Mouse (Mus musculus) midbrain, embryonic 11.5 days (tissue): ENCODE measurements at regions not wholly inside any gene's neighbourhood (a gene's known extent, or its start where the extent isn't known, plus 50 kb on each side); places are given as distances from the start of the nearest gene placed in this dataset.

Experiments
- ATAC-seq: fragments of 200-750 bp; cut with Nextera tagmentation; 2 replicates; pipeline ENCODE4 v1.8.0; 2017; ENCODE audit warnings: moderate TSS enrichment, moderate library complexity; ENCODE audit not compliant: low FRiP score
- DNase-seq: peaks from one replicate; pipeline ENCODE4 v3.0.0; 2015; ENCODE audit warnings: low spot score; ENCODE audit errors: missing footprints
- H3K27ac ChIP-seq: fragments of 300-500 bp; sonication (generic); 2 replicates; pipeline ENCODE4 v1.5.1; 2014; ENCODE audit warnings: low read depth, low read length
- H3K27me3 ChIP-seq: fragments of 300-500 bp; sonication (generic); 2 replicates; pipeline ENCODE4 v1.6.1; 2014; ENCODE audit warnings: mild to moderate bottlenecking, low read length, moderate library complexity, mixed read lengths; ENCODE audit not compliant: control insufficient read depth, insufficient read depth
- H3K36me3 ChIP-seq: fragments of 300-500 bp; sonication (generic); 2 replicates; pipeline ENCODE4 v1.6.1; 2014; ENCODE audit warnings: mild to moderate bottlenecking, low read length, moderate library complexity, mixed read lengths; ENCODE audit not compliant: control insufficient read depth, insufficient read depth
- H3K4me1 ChIP-seq: fragments of 300-500 bp; sonication (generic); 2 replicates; pipeline ENCODE4 v1.6.1; 2014; ENCODE audit warnings: low read length; ENCODE audit not compliant: control insufficient read depth, insufficient read depth
- H3K4me2 ChIP-seq: fragments of 300-500 bp; sonication (generic); 2 replicates; pipeline ENCODE4 v1.6.1; 2014; ENCODE audit warnings: mild to moderate bottlenecking, moderate library complexity
- H3K4me3 ChIP-seq: fragments of 300-500 bp; sonication (generic); 2 replicates; pipeline ENCODE4 v1.5.1; 2014; ENCODE audit warnings: low read depth, low read length
- H3K9ac ChIP-seq: fragments of 300-500 bp; sonication (generic); 2 replicates; pipeline ENCODE4 v1.6.1; 2014; ENCODE audit warnings: low read length
- H3K9me3 ChIP-seq: fragments of 300-500 bp; sonication (generic); 2 replicates; pipeline ENCODE4 v1.6.1; 2016; ENCODE audit warnings: low read length; ENCODE audit not compliant: control insufficient read depth
- WGBS: fragments of 180-500 bp; shearing (Covaris S2); extraction: QIAGEN DNeasy Blood & Tissue Kit; methylation state at CpG from one replicate; pipeline ENCODE4 v1.1.7; 2014; 5-methylcytosine and 5-hydroxymethylcytosine counted together

GRCm38 (mm10) chr15:56451881-56452280 lies 1025.5 kb downstream of the Slc22a22 start:
- no peak overlapping the region for H3K9ac ChIP-seq
- H3K4me3 ChIP-seq, result no peak overlapping the region
- H3K36me3 ChIP-seq, result no peaks in the 10 kb centered on the region
- DNase-seq (peak; percentile 28), ATAC-seq (no peak)
- H3K27me3 ChIP-seq, result no peaks in the 10 kb centered on the region
- no peak overlapping the region for H3K27ac ChIP-seq
- H3K4me1 ChIP-seq, result no peaks in the 10 kb centered on the region
- no peaks in the 10 kb centered on the region for H3K9me3 ChIP-seq
- WGBS, result 87% methylated on average over 4 of the region's 4 CpGs
- no peak overlapping the region for H3K4me2 ChIP-seq

GRCm38 (mm10) chr15:56448015-56448645 lies 1029.3 kb downstream of the Slc22a22 start:
- Histone ChIP-seq H3K27ac (no peak overlapping the region), H3K4me2 (no peak overlapping the region), H3K4me3 (no peak overlapping the region), H3K36me3 (no peaks in the 10 kb centered on the region), H3K27me3 (no peaks in the 10 kb centered on the region), H3K4me1 (no peaks in the 10 kb centered on the region), H3K9me3 (no peaks in the 10 kb centered on the region), H3K9ac (no peak overlapping the region)
- DNase-seq, result peak; percentile 61
- WGBS, result 69% methylated on average over 10 of the region's 10 CpGs
- no peak for ATAC-seq

- Histone ChIP-seq H3K9me3 (no peaks in the 10 kb centered on the region), H3K27ac (no peak overlapping the region), H3K4me1 (no peaks in the 10 kb centered on the region), H3K9ac (no peak overlapping the region), H3K27me3 (no peaks in the 10 kb centered on the region), H3K4me3 (no peak overlapping the region), H3K36me3 (no peaks in the 10 kb centered on the region), H3K4me2 (no peak overlapping the region)
- peak; percentile 79 for DNase-seq
- 84% methylated on average over 4 of the region's 4 CpGs for WGBS
- ATAC-seq, result no peak
These were observed 1037.3 kb downstream of the Slc22a22 start for GRCm38 (mm10) chr15:56440171-56440570.

- Histone ChIP-seq H3K9me3 (no peaks in the 10 kb centered on the region), H3K4me3 (no peak overlapping the region), H3K27me3 (no peaks in the 10 kb centered on the region), H3K4me1 (no peaks in the 10 kb centered on the region), H3K27ac (no peak overlapping the region), H3K4me2 (no peak overlapping the region), H3K36me3 (no peaks in the 10 kb centered on the region), H3K9ac (no peak overlapping the region)
- DNase-seq, result peak; percentile 0
- ATAC-seq, result no peak
- WGBS, result 75% methylated on average over 2 of the region's 2 CpGs
These were observed 1039.1 kb downstream of the Slc22a22 start for GRCm38 (mm10) chr15:56438370-56438769.

- no peak overlapping the region for H3K9ac ChIP-seq
- no peaks in the 10 kb centered on the region for H3K9me3 ChIP-seq
- H3K27me3 ChIP-seq, result no peaks in the 10 kb centered on the region
- no peaks in the 10 kb centered on the region for H3K36me3 ChIP-seq
- 82% methylated on average over 6 of the region's 6 CpGs for whole genome bisulfite sequencing
- ATAC-seq (no peak), DNase-seq (no peak)
- H3K4me3 ChIP-seq, result no peak overlapping the region
- H3K27ac ChIP-seq, result no peak overlapping the region
- H3K4me2 ChIP-seq, result no peak overlapping the region
- H3K4me1 ChIP-seq, result no peaks in the 10 kb centered on the region
These were observed 1041.3 kb downstream of the Slc22a22 start for GRCm38 (mm10) chr15:56436131-56436530.

- no peaks in the 10 kb centered on the region for H3K36me3 ChIP-seq
- no peak overlapping the region for H3K27ac ChIP-seq
- no peaks in the 10 kb centered on the region for H3K4me1 ChIP-seq
- ATAC-seq, result no peak
- no peak overlapping the region for H3K9ac ChIP-seq
- 31% methylated on average over 4 of the region's 4 CpGs for WGBS
- DNase-seq, result no peak
- no peak overlapping the region for H3K4me2 ChIP-seq
- H3K27me3 ChIP-seq, result no peaks in the 10 kb centered on the region
- no peak overlapping the region for H3K4me3 ChIP-seq
- no peaks in the 10 kb centered on the region for H3K9me3 ChIP-seq
These were observed 1051.4 kb downstream of the Slc22a22 start for GRCm38 (mm10) chr15:56425986-56426385.

- H3K36me3 ChIP-seq, result no peaks in the 10 kb centered on the region
- H3K9ac ChIP-seq, result no peak overlapping the region
- WGBS, result 45% methylated on average over 1 of the region's 1 CpGs
- H3K27me3 ChIP-seq, result no peaks in the 10 kb centered on the region
- H3K27ac ChIP-seq, result no peak overlapping the region
- no peaks in the 10 kb centered on the region for H3K9me3 ChIP-seq
- no peaks in the 10 kb centered on the region for H3K4me1 ChIP-seq
- H3K4me3 ChIP-seq, result no peak overlapping the region
- no peak for DNase-seq
- no peak overlapping the region for H3K4me2 ChIP-seq
- no peak for ATAC-seq
These were observed 1056.7 kb downstream of the Slc22a22 start for GRCm38 (mm10) chr15:56420681-56421080.

- Histone ChIP-seq H3K36me3 (no peaks in the 10 kb centered on the region), H3K27ac (no peak overlapping the region), H3K9me3 (no peaks in the 10 kb centered on the region), H3K9ac (no peak overlapping the region), H3K27me3 (no peaks in the 10 kb centered on the region), H3K4me1 (no peaks in the 10 kb centered on the region), H3K4me3 (no peak overlapping the region), H3K4me2 (no peak overlapping the region)
- no peak for DNase-seq
- ATAC-seq, result no peak
These were observed 1085.4 kb downstream of the Slc22a22 start for GRCm38 (mm10) chr15:56391982-56392381.

GRCm38 (mm10) chr15:56378511-56378910 lies 1098.9 kb downstream of the Slc22a22 start:
- WGBS, result 81% methylated on average over 1 of the region's 1 CpGs
- Histone ChIP-seq H3K4me3 (no peak overlapping the region), H3K27me3 (no peaks in the 10 kb centered on the region), H3K9ac (no peak overlapping the region), H3K27ac (no peak overlapping the region), H3K9me3 (no peaks in the 10 kb centered on the region), H3K4me1 (no peaks in the 10 kb centered on the region), H3K4me2 (no peak overlapping the region), H3K36me3 (no peaks in the 10 kb centered on the region)
- ATAC-seq (0 out of 2 replicates have a peak, but pooled peaks have one; percentile 40), DNase-seq (peak; percentile 51)
